Mouse (Mus musculus) ovary, adult 10 weeks (tissue): ENCODE results near the gene Fpr2. TPM values are rescaled to one million over a fixed set of nuclear protein-coding genes. Genes with fewer than 3 reads are reported as not detected.

Experiments used
- polyA plus RNA-seq: library from polyadenylated mRNA; stranded (reverse); fragments of 350-450 nt; fragmentation: Illumina TruSeq; extraction: RNeasy Lipid Tissue Mini Kit (QIAGEN cat#74804); gene quantifications from one replicate; pipeline ENCODE4 v1.2.3, GENCODE M21; 2014

The Fpr2 gene
- 2.3 TPM for polyA plus RNA-seq

GRCm38 (mm10) chr17:17887774-17888248 lies at the start of gene Fpr2, which contains the start of gene Fpr3:
Fpr2 (plus strand) TSS chr17:17887824.
Fpr3 (plus strand) TSS chr17:17887852.

GRCm38 (mm10) chr17:17855064-17855838 lies 32.4 kb upstream of the Fpr2 start, which contains the start of gene Has1:
Has1 (minus strand) TSS chr17:17855205.

GRCm38 (mm10) chr17:17883840-17884239 lies 3.8 kb upstream of the Fpr2 start, which contains the start of gene Fpr1:
Fpr1 (minus strand) TSS chr17:17883940.

Other genes with a start within 250 kb of the Fpr2 start
- not detected for gene Vmn2r90, start 184.1 kb upstream of the Fpr2 start, polyA plus RNA-seq
- gene Spaca6, start 60.7 kb upstream of the Fpr2 start, polyA plus RNA-seq: 29.2 TPM
- gene Has1, start 32.6 kb upstream of the Fpr2 start, polyA plus RNA-seq: not detected
- gene Fpr1, start 3.9 kb upstream of the Fpr2 start, polyA plus RNA-seq: 0.71 TPM
- not detected for gene Fpr3, start within 50 bp of the Fpr2 start, polyA plus RNA-seq
- not detected for gene Fpr-rs4, start 133.9 kb downstream of the Fpr2 start, polyA plus RNA-seq
- gene Vmn2r124, start 161.6 kb downstream of the Fpr2 start, polyA plus RNA-seq: not detected
- gene Vmn2r91, start 197.2 kb downstream of the Fpr2 start, polyA plus RNA-seq: not detected